Mouse (Mus musculus) embryonic facial prominence, embryonic 11.5 days (tissue): Measurements from ENCODE around the gene Mrps16. TPM values are rescaled to one million over a fixed set of nuclear protein-coding genes. Genes with fewer than 3 reads are reported as not detected.
A peak's percentile ranks its signal among the peaks of the same experiment; 100 is the strongest.

ENCODE experiments used
- ATAC-seq: fragments of 200-750 bp; cut with Nextera tagmentation; replicated peaks from 2 replicates; pipeline ENCODE4 v1.8.0; 2017; ENCODE audit warnings: low read depth; ENCODE audit not compliant: insufficient number of reproducible peaks, low FRiP score, low TSS enrichment
- DNase-seq: peaks from one replicate; pipeline ENCODE4 v3.0.0-alpha.2; 2015; ENCODE audit warnings: low spot score
- H3K27ac ChIP-seq: fragments of 300-500 bp; sonication (generic); replicated peaks from 2 replicates; pipeline ENCODE4 v1.5.1; 2014; ENCODE audit warnings: mild to moderate bottlenecking, low read depth, low read length, control low read depth
- H3K27me3 ChIP-seq: fragments of 300-500 bp; sonication (generic); 2 replicates; pipeline ENCODE4 v1.6.1; 2014; ENCODE audit warnings: mild to moderate bottlenecking, low read length, moderate library complexity, mixed read lengths; ENCODE audit not compliant: control insufficient read depth, insufficient read depth
- H3K36me3 ChIP-seq: fragments of 300-500 bp; sonication (generic); replicated peaks from 2 replicates; pipeline ENCODE4 v1.6.1; 2014; ENCODE audit warnings: low read depth, mild to moderate bottlenecking, low read length, moderate library complexity, mixed read lengths; ENCODE audit not compliant: control insufficient read depth, insufficient read depth
- H3K4me1 ChIP-seq: fragments of 300-500 bp; sonication (generic); 2 replicates; pipeline ENCODE4 v1.6.1; 2014; ENCODE audit warnings: low read length, mixed read lengths; ENCODE audit not compliant: control insufficient read depth, insufficient read depth
- H3K4me2 ChIP-seq: fragments of 300-500 bp; sonication (generic); 2 replicates; pipeline ENCODE4 v1.6.1; 2014; ENCODE audit warnings: low read depth, mild to moderate bottlenecking, control low read depth, low read length, moderate library complexity
- H3K4me3 ChIP-seq: fragments of 300-500 bp; sonication (generic); 2 replicates; pipeline ENCODE4 v1.5.1; 2014; ENCODE audit warnings: low read depth, low read length, control low read depth
- H3K9ac ChIP-seq: fragments of 300-500 bp; sonication (generic); replicated peaks from 2 replicates; pipeline ENCODE4 v1.6.1; 2014; ENCODE audit warnings: mild to moderate bottlenecking, control low read depth, low read length
- H3K9me3 ChIP-seq: fragments of 300-500 bp; sonication (generic); replicated peaks from 2 replicates; pipeline ENCODE4 v1.6.1; 2016; ENCODE audit warnings: mild to moderate bottlenecking, low read length, inconsistent platforms, mixed read lengths; ENCODE audit not compliant: control insufficient read depth
- WGBS: fragments of 180-500 bp; shearing (Covaris S2); extraction: QIAGEN DNeasy Blood & Tissue Kit; methylation state at CpG from one replicate; pipeline ENCODE4 v1.1.7; 2014; 5-methylcytosine and 5-hydroxymethylcytosine counted together
- polyA plus RNA-seq: library from polyadenylated mRNA; unstranded; fragments of >200 nt; fragmentation: Nextera tagmentation; extraction: Ambion mirVana; gene quantifications from 2 replicates; pipeline ENCODE4 v1.2.1, GENCODE M21; 2014

The Mrps16 gene
- polyA plus RNA-seq, 1 experiment from 2014 or later, result 73.3 TPM

GRCm38 (mm10) chr14:20379087-20379640, 14.3 kb downstream of the Mrps16 start:
- no peak for DNase-seq
- WGBS, result 85% methylated on average over 5 of the region's 5 CpGs
- no peak overlapping the region for H3K27ac ChIP-seq
- no peaks in the 10 kb centered on the region for H3K9me3 ChIP-seq
- peaks cover 7% of the 10 kb centered on the region for H3K36me3 ChIP-seq
- no peaks in the 10 kb centered on the region for H3K27me3 ChIP-seq
- H3K9ac ChIP-seq, result no peak overlapping the region
- no peaks in the 10 kb centered on the region for H3K4me1 ChIP-seq
- ATAC-seq, result no peak
- no peak overlapping the region for H3K4me2 ChIP-seq
- no peak overlapping the region for H3K4me3 ChIP-seq

DNA sequence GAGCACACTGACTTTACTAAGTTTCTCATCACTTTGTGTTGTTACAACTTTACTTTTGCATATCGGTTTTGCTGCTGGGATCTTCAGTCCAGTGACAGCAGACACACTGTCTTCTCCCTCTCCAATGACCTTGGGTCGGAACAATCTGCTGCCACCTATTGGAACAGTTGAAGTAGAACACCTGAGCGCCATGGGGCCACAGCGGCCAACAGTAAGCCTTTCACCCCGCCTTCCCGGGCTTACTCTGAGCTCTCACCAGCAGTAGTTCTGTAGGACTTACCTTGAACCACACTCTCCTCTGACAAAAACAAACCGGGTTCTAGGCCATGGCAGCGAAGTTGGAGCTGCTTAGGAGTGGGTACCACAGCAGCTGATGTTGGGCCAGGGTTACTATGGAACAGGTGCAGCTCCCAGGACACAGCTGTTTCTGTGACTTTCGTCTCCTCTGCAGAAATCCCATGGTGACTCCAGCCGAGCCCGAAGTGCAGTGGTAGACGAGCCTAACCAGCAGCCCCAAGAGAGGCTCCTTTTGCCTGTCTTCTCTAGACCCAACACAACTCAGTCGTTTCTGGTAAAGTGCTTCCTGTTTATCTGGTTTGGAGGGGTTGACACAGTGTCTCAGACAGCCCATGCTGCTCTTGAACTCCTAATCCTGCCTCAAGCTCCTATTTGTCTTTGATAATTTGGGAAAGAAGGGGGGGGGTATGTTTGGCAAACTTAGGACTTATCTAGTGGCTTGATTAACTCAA, 14.9 kb downstream of the Mrps16 start:
- no peaks in the 10 kb centered on the region for H3K27me3 ChIP-seq
- no peaks in the 10 kb centered on the region for H3K9me3 ChIP-seq
- H3K4me1 ChIP-seq, result no peaks in the 10 kb centered on the region
- H3K9ac ChIP-seq, result no peak overlapping the region
- DNase-seq (peak; percentile 69), ATAC-seq (no peak)
- 40% methylated on average over 13 of the region's 13 CpGs for WGBS
- no peak overlapping the region for H3K4me3 ChIP-seq
- H3K36me3 ChIP-seq, result peaks cover 7% of the 10 kb centered on the region
- H3K4me2 ChIP-seq, result no peak overlapping the region
- H3K27ac ChIP-seq, result no peak overlapping the region

- H3K9me3 ChIP-seq, result no peaks in the 10 kb centered on the region
- H3K27me3 ChIP-seq, result no peaks in the 10 kb centered on the region
- no peak for DNase-seq
- no peaks in the 10 kb centered on the region for H3K4me1 ChIP-seq
- no peak for ATAC-seq
- peaks cover 2% of the 10 kb centered on the region; the same call in 1 of the 2 replicates for H3K36me3 ChIP-seq
- no peak overlapping the region for H3K9ac ChIP-seq
- 83% methylated on average over 4 of the region's 4 CpGs for WGBS
- no peak overlapping the region for H3K27ac ChIP-seq
- no peak overlapping the region for H3K4me3 ChIP-seq
- H3K4me2 ChIP-seq, result no peak overlapping the region
Measured at GRCm38 (mm10) chr14:20377112-20377521, 16.3 kb downstream of the Mrps16 start.

- Histone ChIP-seq H3K27me3 (no peaks in the 10 kb centered on the region), H3K4me1 (no peaks in the 10 kb centered on the region), H3K9ac (no peak overlapping the region), H3K4me3 (no peak overlapping the region), H3K36me3 (peaks cover under 1% of the 10 kb centered on the region; the same call in 1 of the 2 replicates), H3K27ac (no peak overlapping the region), H3K4me2 (no peak overlapping the region), H3K9me3 (no peaks in the 10 kb centered on the region)
- WGBS, result 91% methylated on average over 1 of the region's 1 CpGs
- no peak for DNase-seq
- ATAC-seq, result no peak
Measured at GRCm38 (mm10) chr14:20371854-20372253, 21.6 kb downstream of the Mrps16 start.

GRCm38 (mm10) chr14:20370798-20371197, 22.6 kb downstream of the Mrps16 start:
- Histone ChIP-seq H3K4me2 (no peak overlapping the region), H3K27ac (no peak overlapping the region), H3K4me1 (no peaks in the 10 kb centered on the region), H3K36me3 (no peaks in the 10 kb centered on the region), H3K27me3 (no peaks in the 10 kb centered on the region), H3K9me3 (no peaks in the 10 kb centered on the region), H3K4me3 (no peak overlapping the region), H3K9ac (no peak overlapping the region)
- DNase-seq, result no peak
- ATAC-seq, result no peak
- WGBS, result 87% methylated on average over 7 of the region's 7 CpGs

DNA sequence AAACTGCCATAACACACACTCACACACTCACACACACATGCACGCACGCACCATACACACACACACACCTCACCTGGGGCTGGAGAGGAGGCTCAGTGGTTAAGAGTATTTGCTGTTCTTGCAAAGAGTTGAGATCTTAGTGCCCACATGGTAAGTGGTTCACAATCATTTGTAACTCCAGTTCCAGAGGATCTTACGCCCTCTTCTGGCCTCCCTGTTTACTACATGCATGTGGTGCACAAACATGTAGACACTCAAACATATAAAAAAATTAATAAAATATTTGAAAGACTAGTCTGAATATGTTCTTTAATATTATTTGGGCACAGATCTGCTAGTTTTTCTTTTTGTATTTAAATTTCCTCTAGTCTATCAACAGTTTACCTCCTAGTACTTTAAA, 25.2 kb downstream of the Mrps16 start:
- no peak overlapping the region for H3K4me3 ChIP-seq
- H3K27ac ChIP-seq, result no peak overlapping the region
- no peaks in the 10 kb centered on the region for H3K27me3 ChIP-seq
- 96% methylated on average over 3 of the region's 3 CpGs for WGBS
- H3K9ac ChIP-seq, result no peak overlapping the region
- DNase-seq, result no peak
- peaks cover 2% of the 10 kb centered on the region; the same call in 1 of the 2 replicates for H3K36me3 ChIP-seq
- no peak overlapping the region for H3K4me2 ChIP-seq
- H3K4me1 ChIP-seq, result no peaks in the 10 kb centered on the region
- no peaks in the 10 kb centered on the region for H3K9me3 ChIP-seq
- no peak for ATAC-seq

GRCm38 (mm10) chr14:20363230-20363629, 30.2 kb downstream of the Mrps16 start:
- Histone ChIP-seq H3K4me2 (no peak overlapping the region), H3K9ac (no peak overlapping the region)
- WGBS, result 98% methylated on average over 4 of the region's 4 CpGs

GRCm38 (mm10) chr14:20347991-20348541, 45.4 kb downstream of the Mrps16 start, which contains the start of the genes Ecd and Fam149b:
TSS of gene Ecd (minus strand) at chr14:20348121.
TSS of gene Fam149b (plus strand) at chr14:20348162.
- Histone ChIP-seq H3K4me1 (no peaks in the 10 kb centered on the region), H3K27me3 (no peaks in the 10 kb centered on the region), H3K9ac (peak within 1 kb of the TSS; percentile 93), H3K4me3 (peak within 1 kb of the TSS; percentile 71), H3K27ac (peak within 1 kb of the TSS; percentile 84), H3K36me3 (no peaks in the 10 kb centered on the region; the same call in 1 of the 2 replicates), H3K4me2 (peak within 1 kb of the TSS; percentile 50), H3K9me3 (no peaks in the 10 kb centered on the region)
- peak; percentile 98 for ATAC-seq
- 0% methylated on average over 42 of the region's 42 CpGs for WGBS
- peak; percentile 99 for DNase-seq

More at GRCm38 (mm10) chr14:20363230-20363629, 30.2 kb downstream of the Mrps16 start:
- ATAC-seq (no peak), DNase-seq (no peak)
- peaks cover 5% of the 10 kb centered on the region for H3K36me3 ChIP-seq
- no peaks in the 10 kb centered on the region for H3K4me1 ChIP-seq
- no peak overlapping the region for H3K4me3 ChIP-seq
- H3K27ac ChIP-seq, result no peak overlapping the region
- H3K27me3 ChIP-seq, result no peaks in the 10 kb centered on the region
- no peaks in the 10 kb centered on the region for H3K9me3 ChIP-seq
